Mouse (Mus musculus) MEL (cell line): ENCODE data around the gene Naaladl2. TPM values are rescaled to one million over a fixed set of nuclear protein-coding genes. Genes with fewer than 3 reads are reported as not detected.

Source experiments
- DNase-seq: peaks from one replicate; pipeline ENCODE4 v3.0.0; 2011; ENCODE audit warnings: low read depth, low spot score
- H3K27ac ChIP-seq: 2 replicates; pipeline ENCODE4 v1.5.1; 2012; ENCODE audit warnings: low read depth, mild to moderate bottlenecking, control low read depth, low read length, moderate library complexity; ENCODE audit not compliant: control insufficient read depth
- H3K27me3 ChIP-seq, 2 experiments: fragments of 150-350 bp in 1 of 2; sonication (generic) in 1 of 2; 2 replicates each; pipeline ENCODE4 v1.6.1; 2012; ENCODE audit warnings: low read length in 2 of 2, mild to moderate bottlenecking in 2 of 2, improper control_type of control experiment in 1 of 2, moderate library complexity in 1 of 2; ENCODE audit not compliant: insufficient read depth in 2 of 2, control insufficient read depth in 1 of 2
- H3K36me3 ChIP-seq, 2 experiments: 2 replicates each; pipeline ENCODE4 v1.6.1; 2012 to 2014; ENCODE audit warnings: low read length in 2 of 2, improper control_type of control experiment in 1 of 2, inconsistent platforms in 1 of 2, mild to moderate bottlenecking in 1 of 2; ENCODE audit not compliant: insufficient read depth in 2 of 2, control insufficient read depth in 1 of 2
- H3K4me1 ChIP-seq, 2 experiments: fragments of 150-350 bp in 1 of 2; sonication (generic) in 1 of 2; 2 replicates each; pipeline ENCODE4 v1.6.1; 2012; ENCODE audit warnings: low read length in 2 of 2, improper control_type of control experiment in 1 of 2, mild to moderate bottlenecking in 1 of 2; ENCODE audit not compliant: insufficient read depth in 2 of 2, control insufficient read depth in 1 of 2
- H3K4me3 ChIP-seq, 2 experiments: fragments of 150-350 bp in 1 of 2; sonication (generic) in 1 of 2; 2 replicates each; pipeline ENCODE4 v1.5.1; 2012; ENCODE audit warnings: low read depth in 2 of 2, low read length in 2 of 2, mild to moderate bottlenecking in 2 of 2, moderate library complexity in 2 of 2, control low read depth in 1 of 2, improper control_type of control experiment in 1 of 2; ENCODE audit not compliant: control insufficient read depth in 1 of 2, insufficient read depth in 1 of 2
- H3K79me2 ChIP-seq: 2 replicates; pipeline ENCODE4 v1.6.1; 2012; ENCODE audit warnings: mild to moderate bottlenecking, low read length, moderate library complexity; ENCODE audit not compliant: control insufficient read depth, poor library complexity, insufficient read depth
- H3K9ac ChIP-seq: 2 replicates; pipeline ENCODE4 v1.6.1; 2012; ENCODE audit warnings: low read depth, mild to moderate bottlenecking, control low read depth, low read length, moderate library complexity; ENCODE audit not compliant: control insufficient read depth, poor library complexity, severe bottlenecking
- H3K9me3 ChIP-seq: fragments of 150-350 bp; sonication (generic); replicated peaks from 2 replicates; pipeline ENCODE4 v1.6.1; 2012; ENCODE audit warnings: mild to moderate bottlenecking, low read length, improper control_type of control experiment, moderate library complexity; ENCODE audit not compliant: insufficient read depth
- BHLHE40 ChIP-seq: IDR thresholded peaks from 2 replicates; pipeline ENCODE4 v1.6.1; 2012; ENCODE audit warnings: low read depth, mild to moderate bottlenecking, inconsistent platforms, low read length, improper control_type of control experiment, borderline replicate concordance
- CTCF ChIP-seq, 3 experiments: IDR thresholded peaks in 2 of 3; conservative IDR thresholded peaks in 1 of 3; 2 replicates each; pipeline ENCODE4 v1.5.1; 2011 to 2012; ENCODE audit warnings: low read length in 3 of 3, low read depth in 2 of 3, mild to moderate bottlenecking in 2 of 3, improper control_type of control experiment in 1 of 3, inconsistent platforms in 1 of 3, mixed read lengths in 1 of 3, moderate library complexity in 1 of 3; ENCODE audit not compliant: control insufficient read depth in 1 of 3, insufficient read depth in 1 of 3, poor library complexity in 1 of 3, severe bottlenecking in 1 of 3
- E2F4 ChIP-seq: IDR thresholded peaks from 2 replicates; pipeline ENCODE4 v1.6.1; 2011; ENCODE audit warnings: low read depth, low read length, improper control_type of control experiment, borderline replicate concordance
- ELF1 ChIP-seq: IDR thresholded peaks from 2 replicates; pipeline ENCODE4 v1.6.1; 2014; ENCODE audit warnings: low read depth, mild to moderate bottlenecking, inconsistent platforms, low read length, improper control_type of control experiment, moderate library complexity
- ETS1 ChIP-seq: IDR thresholded peaks from 2 replicates; pipeline ENCODE4 v1.6.1; 2012; ENCODE audit warnings: low read depth, mild to moderate bottlenecking, inconsistent platforms, low read length, improper control_type of control experiment, moderate library complexity
- GABPA ChIP-seq: IDR thresholded peaks from 2 replicates; pipeline ENCODE4 v1.6.1; 2012; ENCODE audit warnings: low read depth, mild to moderate bottlenecking, inconsistent platforms, low read length, improper control_type of control experiment, moderate library complexity
- GATA1 ChIP-seq: IDR thresholded peaks from 2 replicates; pipeline ENCODE4 v1.6.1; 2011; ENCODE audit warnings: low read depth, low read length, improper control_type of control experiment
- HCFC1 ChIP-seq: IDR thresholded peaks from 2 replicates; pipeline ENCODE4 v1.6.1; 2012; ENCODE audit warnings: low read depth, mild to moderate bottlenecking, inconsistent platforms, low read length, improper control_type of control experiment, moderate library complexity
- JUND ChIP-seq: IDR thresholded peaks from 2 replicates; pipeline ENCODE4 v1.6.1; 2011; ENCODE audit warnings: low read depth, mild to moderate bottlenecking, improper control_type of control experiment, low read length
- MAFK ChIP-seq: IDR thresholded peaks from 2 replicates; pipeline ENCODE4 v1.6.1; 2011; ENCODE audit warnings: low read depth, mild to moderate bottlenecking, low read length, improper control_type of control experiment, borderline replicate concordance
- MXI1 ChIP-seq: IDR thresholded peaks from 2 replicates; pipeline ENCODE4 v1.6.1; 2011; ENCODE audit warnings: mild to moderate bottlenecking, low read depth, low read length, improper control_type of control experiment
- MYC ChIP-seq: IDR thresholded peaks from 2 replicates; pipeline ENCODE4 v1.6.1; 2011; ENCODE audit warnings: low read depth, mild to moderate bottlenecking, low read length, improper control_type of control experiment, moderate library complexity
- NELFE ChIP-seq: IDR thresholded peaks from 2 replicates; pipeline ENCODE4 v1.6.1; 2011; ENCODE audit warnings: low read depth, low read length, improper control_type of control experiment
- NRF1 ChIP-seq: IDR thresholded peaks from 2 replicates; pipeline ENCODE4 v1.6.1; 2014; ENCODE audit warnings: low read depth, mild to moderate bottlenecking, inconsistent platforms, low read length, improper control_type of control experiment, moderate library complexity; ENCODE audit not compliant: poor library complexity, insufficient read depth, severe bottlenecking
- POLR2AphosphoS2 ChIP-seq: IDR thresholded peaks from 2 replicates; pipeline ENCODE4 v1.6.1; 2011; ENCODE audit warnings: low read length, improper control_type of control experiment
- POLR2AphosphoS5 ChIP-seq: IDR thresholded peaks from 2 replicates; pipeline ENCODE4 v1.6.1; 2012; ENCODE audit warnings: low read depth, borderline replicate concordance, mild to moderate bottlenecking, inconsistent platforms, low read length, moderate library complexity, mixed read lengths
- RAD21 ChIP-seq: IDR thresholded peaks from 2 replicates; pipeline ENCODE4 v1.6.1; 2011; ENCODE audit warnings: mild to moderate bottlenecking, low read depth, low read length, improper control_type of control experiment
- RCOR1 ChIP-seq: IDR thresholded peaks from 2 replicates; pipeline ENCODE4 v1.6.1; 2012; ENCODE audit warnings: low read depth, mild to moderate bottlenecking, inconsistent platforms, low read length, improper control_type of control experiment
- SMC3 ChIP-seq: IDR thresholded peaks from 2 replicates; pipeline ENCODE4 v1.6.1; 2011; ENCODE audit warnings: low read depth, low read length, improper control_type of control experiment
- UBTF ChIP-seq: IDR thresholded peaks from 2 replicates; pipeline ENCODE4 v1.6.1; 2012; ENCODE audit warnings: low read depth, mild to moderate bottlenecking, inconsistent platforms, low read length, improper control_type of control experiment, moderate library complexity, borderline replicate concordance; ENCODE audit not compliant: insufficient read depth
- USF1 ChIP-seq: IDR thresholded peaks from 2 replicates; pipeline ENCODE4 v1.6.1; 2014; ENCODE audit warnings: low read depth, mild to moderate bottlenecking, inconsistent platforms, low read length, improper control_type of control experiment, moderate library complexity
- USF2 ChIP-seq, 2 experiments: IDR thresholded peaks; 2 replicates each; pipeline ENCODE4 v1.6.1; 2011 to 2012; ENCODE audit warnings: improper control_type of control experiment in 2 of 2, low read length in 2 of 2, borderline replicate concordance in 1 of 2, inconsistent platforms in 1 of 2, low read depth in 1 of 2, mild to moderate bottlenecking in 1 of 2; ENCODE audit not compliant: insufficient read depth in 1 of 2
- ZC3H11A ChIP-seq: IDR thresholded peaks from 2 replicates; pipeline ENCODE4 v1.6.1; 2012; ENCODE audit warnings: low read depth, mild to moderate bottlenecking, inconsistent platforms, low read length, improper control_type of control experiment
- ZMIZ1 ChIP-seq: IDR thresholded peaks from 2 replicates; pipeline ENCODE4 v1.6.1; 2012; ENCODE audit warnings: low read depth, mild to moderate bottlenecking, inconsistent platforms, low read length, improper control_type of control experiment, moderate library complexity
- ZNF384 ChIP-seq: IDR thresholded peaks from 2 replicates; pipeline ENCODE4 v1.6.1; 2012; ENCODE audit warnings: low read depth, mild to moderate bottlenecking, inconsistent platforms, low read length, improper control_type of control experiment
- polyA plus RNA-seq, 2 experiments: library from polyadenylated mRNA; stranded (reverse) in 1 of 2; unstranded in 1 of 2; fragments of >175 nt in 1 of 2; fragments of >200 nt in 1 of 2; gene quantifications; 2 replicates each; pipeline versions ENCODE4 v1.2.1 to v1.2.4; 2012; ENCODE audit warnings: low replicate concordance in 2 of 2, low read depth in 1 of 2; ENCODE audit not compliant: insufficient read length in 2 of 2, insufficient read depth in 1 of 2, missing spikeins in 1 of 2
- total RNA-seq: library from RNA; depleted of rRNA; stranded (reverse); fragments of 300-350 nt; gene quantifications from 2 replicates; pipeline ENCODE4 v1.2.3, GENCODE M21; 2012

The Naaladl2 gene
- total and polyA plus RNA-seq, 3 experiments = 0.17 TPM; not detected in 2

DNA sequence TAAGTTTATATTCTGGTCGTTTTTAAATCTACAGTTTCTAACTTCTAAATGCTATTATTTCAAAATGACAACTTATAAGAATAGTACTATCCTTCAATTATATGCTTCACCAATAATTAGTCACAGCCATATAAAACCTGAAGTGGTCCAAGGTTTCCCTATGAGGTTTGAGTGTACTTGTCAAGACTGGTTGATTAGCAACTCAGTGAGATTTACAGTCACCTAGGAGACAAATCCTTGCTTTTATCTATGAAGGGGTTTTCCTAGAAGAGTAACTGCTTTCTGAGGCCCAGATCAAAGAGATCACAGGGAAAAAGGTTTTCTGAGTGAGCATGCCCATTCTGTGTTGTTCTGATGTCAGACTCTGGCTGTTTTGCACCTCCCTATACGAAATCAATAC is 222.2 kb downstream of the Naaladl2 start:
- H3K27me3 ChIP-seq = no peaks in the 10 kb centered on the region
- no peak overlapping the region for H3K9ac ChIP-seq
- H3K9me3 ChIP-seq = no peaks in the 10 kb centered on the region
- H3K79me2 ChIP-seq = no peaks in the 10 kb centered on the region
- no peaks in the 10 kb centered on the region for H3K36me3 ChIP-seq
- no peak for DNase-seq
- no peak overlapping the region for H3K27ac ChIP-seq
- H3K4me1 ChIP-seq = no peaks in the 10 kb centered on the region; a peak in 1 of 4 replicates
- H3K4me3 ChIP-seq = no peak overlapping the region
- TF ChIP-seq UBTF (no peak), POLR2AphosphoS5 (no peak), SMC3 (no peak), RAD21 (no peak), MAFK (no peak), NRF1 (no peak), NELFE (no peak), POLR2AphosphoS2 (no peak), ETS1 (no peak), USF1 (no peak)

DNA sequence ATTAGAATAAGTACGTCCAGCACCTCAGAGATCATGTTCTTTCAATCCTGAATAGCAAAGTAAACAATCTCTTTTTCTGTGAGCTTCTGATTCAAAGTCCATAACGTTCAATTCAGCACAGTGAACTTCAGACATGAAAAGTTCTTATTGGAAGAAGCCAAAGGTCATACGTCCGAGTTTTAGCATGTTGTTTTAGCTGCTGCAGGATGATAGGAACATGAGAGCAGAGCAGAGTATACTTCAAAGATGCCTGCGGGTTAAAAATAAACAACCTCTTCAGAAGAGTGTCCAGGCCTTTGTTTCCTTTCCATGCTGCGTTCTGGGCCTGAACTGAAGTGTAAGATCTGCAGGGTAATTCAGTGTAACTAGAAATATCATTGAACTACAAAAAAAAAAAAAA is 222.7 kb downstream of the Naaladl2 start:
- Histone ChIP-seq H3K79me2 (no peaks in the 10 kb centered on the region), H3K36me3 (no peaks in the 10 kb centered on the region), H3K9ac (no peak overlapping the region), H3K27me3 (no peaks in the 10 kb centered on the region), H3K9me3 (no peaks in the 10 kb centered on the region), H3K27ac (no peak overlapping the region), H3K4me3 (no peak overlapping the region), H3K4me1 (no peaks in the 10 kb centered on the region; a peak in 1 of 4 replicates)
- TF ChIP-seq BHLHE40 = no peak
- TF ChIP-seq RAD21 = no peak
- TF ChIP-seq RCOR1 = no peak
- TF ChIP-seq MXI1 = no peak
- TF ChIP-seq ZMIZ1 = no peak
- TF ChIP-seq USF2 (IDR thresholded peaks at IDR 0.05; ENCODE audit: borderline replicate concordance in 1 of 2, insufficient read depth in 1 of 2, low read depth in 1 of 2, low read length in 2 of 2) = no peak
- no peak for TF ChIP-seq JUND
- TF ChIP-seq ZNF384 = no peak
- no peak for TF ChIP-seq ELF1
- no peak for TF ChIP-seq CTCF (IDR thresholded peaks at IDR 0.05 in 2 of 3, conservative IDR thresholded peaks at IDR 0.05 in 1 of 3; ENCODE audit: control insufficient read depth in 1 of 3, insufficient read depth in 1 of 3, low read depth in 2 of 3, low read length in 3 of 3, poor library complexity in 1 of 3, severe bottlenecking in 1 of 3)
- TF ChIP-seq HCFC1 = no peak
- no peak for TF ChIP-seq ZC3H11A
- no peak for TF ChIP-seq USF1
- TF ChIP-seq MYC = no peak
- no peak for TF ChIP-seq GABPA
- no peak for TF ChIP-seq E2F4
- TF ChIP-seq GATA1 = no peak
- TF ChIP-seq MAFK = no peak
- no peak for DNase-seq
